Mouse (Mus musculus): ENCODE data around the gene Etfrf1. TPM values are rescaled to one million over a fixed set of nuclear protein-coding genes. Genes with fewer than 3 reads are reported as not detected.

Etfrf1 gene
- polyA plus RNA-seq, 1 experiment from 2014 or later = 32.9 TPM

- ATAC-seq (ENCODE audit: insufficient number of reproducible peaks, insufficient read depth, low FRiP score, low TSS enrichment, low read depth) = no peak
- peaks cover 38% of the 10 kb centered on the region for H3K36me3 ChIP-seq
Observed at GRCm38 (mm10) chr6:145226296-145226695, 15.4 kb downstream of the Etfrf1 start.

GRCm38 (mm10) chr6:145234391-145234790, 23.5 kb downstream of the Etfrf1 start:
- WGBS = 72% methylated on average over 1 of the region's 1 CpGs

More at GRCm38 (mm10) chr6:145226296-145226695, 15.4 kb downstream of the Etfrf1 start:
- 87% methylated on average over 3 of the region's 3 CpGs for WGBS
- H3K27ac ChIP-seq = no peak overlapping the region
- no peaks in the 10 kb centered on the region for H3K27me3 ChIP-seq
- no peak overlapping the region for H3K4me2 ChIP-seq
- no peak overlapping the region for H3K4me3 ChIP-seq (replicated peaks)
- no peak overlapping the region for H3K9ac ChIP-seq (replicated peaks)
- H3K4me1 ChIP-seq (replicated peaks) = no peaks in the 10 kb centered on the region
- no peaks in the 10 kb centered on the region for H3K9me3 ChIP-seq

DNA sequence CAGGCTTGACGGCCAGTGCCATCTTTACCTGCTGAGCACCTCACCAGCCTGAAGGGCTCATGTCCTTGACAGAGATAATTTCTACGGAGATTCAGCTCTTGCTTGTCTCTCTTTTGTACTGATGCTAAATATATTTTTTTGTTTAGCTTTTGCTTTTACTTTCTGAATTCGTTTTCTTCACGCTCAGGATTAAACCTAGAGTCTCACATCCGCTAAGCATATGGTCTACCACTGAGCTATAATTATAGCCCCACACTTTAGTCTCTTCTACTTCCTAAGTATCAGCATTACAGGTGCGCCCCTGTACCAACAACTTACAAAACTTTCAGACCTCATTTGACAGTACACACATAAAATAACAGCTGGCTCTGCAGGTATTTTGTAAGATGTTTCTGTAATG, 24.4 kb downstream of the Etfrf1 start:
- Histone ChIP-seq H3K27ac (no peak overlapping the region), H3K9me3 (no peaks in the 10 kb centered on the region), H3K4me1 (replicated peaks) (no peaks in the 10 kb centered on the region), H3K4me2 (no peak overlapping the region), H3K9ac (replicated peaks) (no peak overlapping the region), H3K4me3 (replicated peaks) (no peak overlapping the region), H3K27me3 (no peaks in the 10 kb centered on the region), H3K36me3 (peaks cover 31% of the 10 kb centered on the region)
- no peak for ATAC-seq (ENCODE audit: insufficient number of reproducible peaks, insufficient read depth, low FRiP score, low TSS enrichment, low read depth)
- WGBS = 94% methylated on average over 6 of the region's 6 CpGs

More at GRCm38 (mm10) chr6:145234391-145234790, 23.5 kb downstream of the Etfrf1 start:
- Histone ChIP-seq H3K27me3 (no peaks in the 10 kb centered on the region), H3K36me3 (peaks cover 28% of the 10 kb centered on the region), H3K4me1 (replicated peaks) (no peaks in the 10 kb centered on the region), H3K4me2 (no peak overlapping the region), H3K9me3 (no peaks in the 10 kb centered on the region), H3K9ac (replicated peaks) (no peak overlapping the region), H3K27ac (no peak overlapping the region), H3K4me3 (replicated peaks) (no peak overlapping the region)
- ATAC-seq (ENCODE audit: insufficient number of reproducible peaks, insufficient read depth, low FRiP score, low TSS enrichment, low read depth) = no peak

DNA sequence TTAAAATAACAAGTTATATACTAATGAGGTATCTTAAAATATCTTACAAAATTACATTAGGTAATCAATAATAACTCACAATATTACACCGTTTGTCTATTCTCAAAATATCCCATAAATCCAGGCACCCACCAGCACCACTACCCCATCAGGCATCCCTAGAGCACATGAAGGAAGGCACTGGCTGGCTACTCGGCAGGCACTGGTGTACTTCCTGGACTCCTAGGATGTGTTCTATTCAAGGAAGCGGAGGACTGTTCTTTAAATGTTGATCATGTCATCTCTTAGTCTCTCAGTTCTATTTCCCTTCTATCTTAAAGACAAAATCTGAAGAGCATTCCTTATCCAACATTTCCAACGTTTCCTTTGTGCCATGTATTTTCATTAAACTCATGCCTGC, 26.2 kb downstream of the Etfrf1 start:
- ATAC-seq (ENCODE audit: insufficient number of reproducible peaks, insufficient read depth, low FRiP score, low TSS enrichment, low read depth) = no peak
- Histone ChIP-seq H3K9me3 (no peaks in the 10 kb centered on the region), H3K9ac (replicated peaks) (no peak overlapping the region), H3K36me3 (peaks cover 33% of the 10 kb centered on the region), H3K4me3 (replicated peaks) (no peak overlapping the region), H3K4me2 (no peak overlapping the region), H3K27ac (no peak overlapping the region), H3K27me3 (no peaks in the 10 kb centered on the region), H3K4me1 (replicated peaks) (no peaks in the 10 kb centered on the region)
- WGBS = 85% methylated on average over 4 of the region's 4 CpGs

DNA sequence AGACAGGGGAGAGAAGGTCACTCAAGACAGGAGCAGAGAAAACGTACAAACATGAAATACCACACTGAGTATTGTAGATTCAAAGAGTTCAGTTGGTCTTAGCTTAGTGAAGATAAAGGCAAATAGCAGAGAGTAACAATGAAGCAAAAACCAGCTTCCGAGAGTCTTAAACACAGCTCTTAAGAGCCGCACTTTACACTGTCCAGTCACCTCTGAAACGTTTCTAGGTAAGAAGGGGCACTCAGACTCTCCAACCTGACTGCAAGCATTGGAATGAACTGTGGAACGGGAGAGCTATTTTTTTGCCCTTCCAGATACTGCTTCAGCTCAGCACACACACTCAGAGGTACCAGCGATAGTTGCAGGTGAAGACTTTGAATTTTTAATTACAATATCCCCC, 29.4 kb downstream of the Etfrf1 start:
- H3K4me3 ChIP-seq (replicated peaks) = no peak overlapping the region
- peaks cover 44% of the 10 kb centered on the region for H3K36me3 ChIP-seq
- H3K4me1 ChIP-seq (replicated peaks) = no peaks in the 10 kb centered on the region
- no peak overlapping the region for H3K9ac ChIP-seq (replicated peaks)
- ATAC-seq (ENCODE audit: insufficient number of reproducible peaks, insufficient read depth, low FRiP score, low TSS enrichment, low read depth) = no peak
- no peak overlapping the region for H3K4me2 ChIP-seq
- H3K27me3 ChIP-seq = no peaks in the 10 kb centered on the region
- 89% methylated on average over 6 of the region's 6 CpGs for WGBS
- no peak overlapping the region for H3K27ac ChIP-seq
- H3K9me3 ChIP-seq = no peaks in the 10 kb centered on the region

GRCm38 (mm10) chr6:145242521-145242920, 31.6 kb downstream of the Etfrf1 start:
- H3K4me1 ChIP-seq (replicated peaks) = peaks cover 3% of the 10 kb centered on the region; the same call in 1 of the 2 replicates
- no peaks in the 10 kb centered on the region for H3K9me3 ChIP-seq
- WGBS = 60% methylated on average over 1 of the region's 1 CpGs
- H3K27ac ChIP-seq = no peak overlapping the region
- H3K4me2 ChIP-seq = no peak overlapping the region
- no peaks in the 10 kb centered on the region for H3K27me3 ChIP-seq
- H3K9ac ChIP-seq (replicated peaks) = no peak overlapping the region
- H3K36me3 ChIP-seq = peaks cover 54% of the 10 kb centered on the region
- no peak for ATAC-seq (ENCODE audit: insufficient number of reproducible peaks, insufficient read depth, low FRiP score, low TSS enrichment, low read depth)
- no peak overlapping the region for H3K4me3 ChIP-seq (replicated peaks)

DNA sequence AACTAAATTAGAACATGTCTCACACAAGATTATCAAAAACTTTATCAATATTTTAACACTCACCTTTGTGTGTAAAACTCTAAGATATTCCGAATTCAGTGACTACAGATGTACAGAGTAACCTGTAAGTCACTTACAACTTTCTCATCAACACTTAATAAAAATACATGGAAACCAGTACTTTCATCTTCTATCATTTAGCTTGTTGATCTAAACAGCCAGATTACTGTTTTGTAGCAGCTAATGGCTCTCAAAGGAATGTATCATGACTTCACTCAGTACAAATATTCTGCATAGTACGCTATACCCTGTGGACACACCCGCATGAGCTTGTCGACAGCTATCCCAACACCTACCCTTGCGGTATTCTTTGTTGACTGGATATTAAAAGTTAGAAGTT, 35.9 kb downstream of the Etfrf1 start:
- ATAC-seq (ENCODE audit: insufficient number of reproducible peaks, insufficient read depth, low FRiP score, low TSS enrichment, low read depth) = no peak
- H3K36me3 ChIP-seq = peaks cover 28% of the 10 kb centered on the region
- no peak overlapping the region for H3K4me3 ChIP-seq (replicated peaks)
- H3K27me3 ChIP-seq = no peaks in the 10 kb centered on the region; the same call in 1 of the 2 replicates
- H3K9me3 ChIP-seq = no peaks in the 10 kb centered on the region
- no peak overlapping the region for H3K9ac ChIP-seq (replicated peaks)
- WGBS = 87% methylated on average over 5 of the region's 5 CpGs
- H3K4me2 ChIP-seq = no peak overlapping the region
- no peak overlapping the region for H3K27ac ChIP-seq
- peaks cover 16% of the 10 kb centered on the region for H3K4me1 ChIP-seq (replicated peaks)

GRCm38 (mm10) chr6:145247886-145248285, 37.0 kb downstream of the Etfrf1 start:
- WGBS = 76% methylated on average over 3 of the region's 3 CpGs
- H3K9ac ChIP-seq (replicated peaks) = no peak overlapping the region

DNA sequence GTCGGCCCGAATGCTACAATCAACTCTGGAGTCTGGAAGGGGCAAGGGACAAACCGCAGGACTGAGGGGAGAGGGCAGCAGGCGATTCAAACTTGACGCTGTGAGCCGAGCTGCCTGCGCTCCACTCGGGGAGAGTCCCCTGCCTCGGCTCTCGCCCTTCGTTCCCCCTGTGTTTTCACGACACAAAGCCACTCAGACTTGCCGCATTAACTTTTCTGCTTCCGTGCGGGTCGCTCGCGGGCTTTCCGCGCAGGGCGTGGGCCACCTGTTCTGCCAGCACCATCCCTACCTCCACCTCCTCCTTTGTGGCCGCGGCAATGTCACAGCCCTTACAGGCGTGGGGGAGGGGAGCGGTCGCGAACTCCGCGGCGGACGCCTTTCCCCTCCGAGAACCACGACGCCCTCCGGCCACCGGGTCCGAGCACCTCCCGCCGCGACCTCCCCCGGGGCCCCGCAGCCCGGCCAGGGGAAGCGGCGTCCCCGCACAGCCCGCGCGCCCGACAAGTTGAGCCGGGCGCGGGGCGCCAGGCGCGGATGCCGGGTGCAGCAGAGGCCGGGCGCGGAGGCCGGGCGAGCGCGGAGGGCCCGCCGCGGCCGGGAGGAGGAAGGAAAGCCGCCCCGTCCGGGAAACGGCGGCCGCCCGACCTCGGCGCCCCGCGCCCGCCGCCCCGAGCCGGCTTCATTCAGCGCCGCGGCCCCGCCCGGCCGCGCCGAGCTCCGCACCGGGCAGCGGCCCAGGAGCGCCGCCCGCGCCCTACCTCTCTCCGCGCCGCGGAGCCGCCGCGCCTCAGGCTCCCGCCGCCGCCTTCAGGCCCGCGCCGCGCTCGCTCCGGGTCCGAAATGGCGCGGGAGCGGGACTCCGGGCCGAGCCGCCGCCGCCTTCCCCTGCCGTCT, 38.6 kb downstream of the Etfrf1 start:
- H3K36me3 ChIP-seq = peaks cover 16% of the 10 kb centered on the region
- ATAC-seq (ENCODE audit: insufficient number of reproducible peaks, insufficient read depth, low FRiP score, low TSS enrichment, low read depth) = peak; percentile 11; the same call in 1 of the 2 replicates
- peak overlapping the region; percentile 98 for H3K9ac ChIP-seq (replicated peaks)
- peak overlapping the region; percentile 98 for H3K4me3 ChIP-seq (replicated peaks)
- H3K4me1 ChIP-seq (replicated peaks) = peaks cover 16% of the 10 kb centered on the region
- H3K9me3 ChIP-seq = no peaks in the 10 kb centered on the region
- peak overlapping the region; percentile 81 for H3K27ac ChIP-seq
- H3K27me3 ChIP-seq = peaks cover 4% of the 10 kb centered on the region; the same call in 1 of the 2 replicates
- peak overlapping the region; percentile 79 for H3K4me2 ChIP-seq
- under 1% methylated on average over 93 of the region's 124 CpGs for WGBS

More at GRCm38 (mm10) chr6:145247886-145248285, 37.0 kb downstream of the Etfrf1 start:
- Histone ChIP-seq H3K4me1 (replicated peaks) (peaks cover 16% of the 10 kb centered on the region), H3K9me3 (no peaks in the 10 kb centered on the region), H3K27ac (no peak overlapping the region), H3K27me3 (no peaks in the 10 kb centered on the region; the same call in 1 of the 2 replicates), H3K4me2 (peak overlapping the region; percentile 79; the same call in 1 of the 2 replicates), H3K4me3 (replicated peaks) (no peak overlapping the region), H3K36me3 (peaks cover 26% of the 10 kb centered on the region)
- no peak for ATAC-seq (ENCODE audit: insufficient number of reproducible peaks, insufficient read depth, low FRiP score, low TSS enrichment, low read depth)

- H3K4me1 ChIP-seq (replicated peaks) = peaks cover 16% of the 10 kb centered on the region
- under 1% methylated on average over 41 of the region's 83 CpGs for WGBS
- H3K9ac ChIP-seq (replicated peaks) = peak within 1 kb of the TSS; percentile 98
- H3K4me3 ChIP-seq (replicated peaks) = peak within 1 kb of the TSS; percentile 98
- H3K4me2 ChIP-seq = peak within 1 kb of the TSS; percentile 79
- H3K27ac ChIP-seq = peak within 1 kb of the TSS; percentile 81
- peaks cover 4% of the 10 kb centered on the region; the same call in 1 of the 2 replicates for H3K27me3 ChIP-seq
- ATAC-seq (ENCODE audit: insufficient number of reproducible peaks, insufficient read depth, low FRiP score, low TSS enrichment, low read depth) = peak; percentile 95
- H3K36me3 ChIP-seq = peaks cover 10% of the 10 kb centered on the region
- no peaks in the 10 kb centered on the region for H3K9me3 ChIP-seq
Observed at GRCm38 (mm10) chr6:145250185-145250791, 39.4 kb downstream of the Etfrf1 start, which contains the start of gene Kras. TSS of gene Kras (minus strand) at chr6:145250239.

DNA sequence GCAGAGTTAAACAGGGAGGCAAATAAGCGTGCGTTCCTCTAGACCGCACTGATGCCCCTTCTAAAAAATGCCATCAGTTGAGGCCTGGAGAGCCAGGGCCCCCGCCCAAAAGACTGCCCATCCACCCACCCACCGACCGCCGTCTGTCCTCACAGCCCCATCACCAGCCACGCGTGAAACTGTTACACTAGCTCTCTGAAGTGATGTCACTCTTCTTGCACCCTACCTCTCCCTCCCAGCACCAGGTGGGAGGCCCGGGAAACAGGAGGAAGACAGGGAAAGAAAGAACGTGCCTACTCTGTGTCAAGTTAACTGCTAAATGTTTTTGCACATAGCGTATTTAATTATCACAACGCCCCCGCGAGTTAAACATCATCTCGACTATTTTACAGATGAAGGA, 39.9 kb downstream of the Etfrf1 start:
- no peaks in the 10 kb centered on the region for H3K9me3 ChIP-seq
- peak; percentile 52; the same call in 1 of the 2 replicates for ATAC-seq (ENCODE audit: insufficient number of reproducible peaks, insufficient read depth, low FRiP score, low TSS enrichment, low read depth)
- H3K27ac ChIP-seq = peak overlapping the region; percentile 81
- H3K4me1 ChIP-seq (replicated peaks) = peaks cover 16% of the 10 kb centered on the region
- H3K4me3 ChIP-seq (replicated peaks) = peak overlapping the region; percentile 98
- 13% methylated on average over 16 of the region's 16 CpGs for WGBS
- peak overlapping the region; percentile 79 for H3K4me2 ChIP-seq
- peaks cover 4% of the 10 kb centered on the region; the same call in 1 of the 2 replicates for H3K27me3 ChIP-seq
- peaks cover 5% of the 10 kb centered on the region for H3K36me3 ChIP-seq
- peak overlapping the region; percentile 98 for H3K9ac ChIP-seq (replicated peaks)
